Mouse (Mus musculus): ENCODE measurements around the gene Tie1.

GRCm38 (mm10) chr4:118425374-118425773 lies 64.5 kb downstream of the Tie1 start:
- no peak for TF ChIP-seq GATA1 (IDR thresholded peaks at IDR 0.05; ENCODE audit: borderline replicate concordance, low read length)
- no peak for TF ChIP-seq FLI1 (IDR thresholded peaks at IDR 0.05; ENCODE audit: low read length)

Measured in megakaryocyte, embryonic 14.5 days (primary cell).